Mouse (Mus musculus) lung, adult 2 months (tissue): ENCODE results near the gene C5ar2. TPM values are rescaled to one million over a fixed set of nuclear protein-coding genes. Genes with fewer than 3 reads are reported as not detected.
"Not testable (repeated sequence)": the region's sequence is repeated elsewhere in the genome, so short reads cannot be mapped to it uniquely, and the experiment has no call there.

Experiments used
- DNase-seq: peaks from one replicate; pipeline ENCODE4 v3.0.0; 2022
- H3K4me1 ChIP-seq: fragments of 200-500 bp; 2 replicates; pipeline ENCODE4 v1.6.1; 2011; ENCODE audit warnings: low read length; ENCODE audit not compliant: control insufficient read depth, insufficient read depth
- H3K4me3 ChIP-seq: fragments of 200-500 bp; replicated peaks from 2 replicates; pipeline ENCODE3; 2011; ENCODE audit warnings: low read depth, mild to moderate bottlenecking, control low read depth, low read length; ENCODE audit errors: extremely low read depth
- CTCF ChIP-seq: fragments of 200-500 bp; IDR thresholded peaks from 2 replicates; pipeline ENCODE4 v1.5.1; 2011; ENCODE audit warnings: mild to moderate bottlenecking, low read length, control low read depth; ENCODE audit not compliant: insufficient read depth
- POLR2A ChIP-seq: fragments of 200-500 bp; IDR thresholded peaks from 2 replicates; pipeline ENCODE4 v1.6.1; 2011; ENCODE audit warnings: low read depth, mild to moderate bottlenecking, control low read depth, low read length, borderline replicate concordance; ENCODE audit errors: extremely low read depth
- WGBS: fragments of 180-500 bp; shearing (Covaris S2); methylation state at CpG from one replicate; pipeline ENCODE4 v1.1.7; 2018; 5-methylcytosine and 5-hydroxymethylcytosine counted together
- polyA plus RNA-seq: library from polyadenylated mRNA; depleted of rRNA; stranded (reverse); fragments of >200 nt; gene quantifications from 2 replicates; pipeline ENCODE4 v1.2.3, GENCODE M21; 2012

The C5ar2 gene
- polyA plus RNA-seq, 1 experiment, result 3.2 TPM

- no peak overlapping the region for H3K4me3 ChIP-seq
- peaks cover 10% of the 10 kb centered on the region for H3K4me1 ChIP-seq
- DNase-seq, result no peak
- 73% methylated on average over 10 of the region's 10 CpGs for WGBS
- no peak for TF ChIP-seq CTCF
- TF ChIP-seq POLR2A, result no peak
Observed at GRCm38 (mm10) chr7:16274922-16275890, 31.3 kb upstream of the C5ar2 start.

GRCm38 (mm10) chr7:16273766-16274140 lies 29.8 kb upstream of the C5ar2 start:
- Histone ChIP-seq H3K4me3 (peak overlapping the region; percentile 86), H3K4me1 (peaks cover 10% of the 10 kb centered on the region)
- TF ChIP-seq POLR2A (peak; percentile 40; the same call in 1 of the 2 replicates), CTCF (no peak)
- WGBS, result 3% methylated on average over 18 of the region's 18 CpGs
- DNase-seq, result no peak

GRCm38 (mm10) chr7:16273081-16273765 lies 29.3 kb upstream of the C5ar2 start, which contains the start of gene Inafm1:
TSS of gene Inafm1 (minus strand) at chr7:16273617.
- TF ChIP-seq POLR2A (peak; percentile 15; the same call in 1 of the 2 replicates), CTCF (no peak)
- under 1% methylated on average over 49 of the region's 49 CpGs for WGBS
- H3K4me3 ChIP-seq, result peak within 1 kb of the TSS; percentile 86
- peak; percentile 82 for DNase-seq
- H3K4me1 ChIP-seq, result peaks cover 10% of the 10 kb centered on the region

- no peak for TF ChIP-seq POLR2A
- Histone ChIP-seq H3K4me3 (peak overlapping the region; percentile 86), H3K4me1 (peaks cover 10% of the 10 kb centered on the region)
- peak; percentile 55 for DNase-seq
- 1% methylated on average over 45 of the region's 46 CpGs for WGBS
Observed at GRCm38 (mm10) chr7:16272681-16273080, 28.7 kb upstream of the C5ar2 start.

GRCm38 (mm10) chr7:16271139-16271538 lies 27.2 kb upstream of the C5ar2 start:
- DNase-seq, result no peak
- no peak for TF ChIP-seq POLR2A
- TF ChIP-seq CTCF, result no peak
- no peak overlapping the region for H3K4me3 ChIP-seq
- peaks cover 10% of the 10 kb centered on the region for H3K4me1 ChIP-seq
- WGBS, result 69% methylated on average over 1 of the region's 1 CpGs

- 51% methylated on average over 7 of the region's 7 CpGs for WGBS
- not testable (repeated sequence) for DNase-seq, H3K4me1 ChIP-seq, H3K4me3 ChIP-seq
Observed at GRCm38 (mm10) chr7:16266593-16266992, 22.6 kb upstream of the C5ar2 start.

GRCm38 (mm10) chr7:16265856-16266255 lies 21.9 kb upstream of the C5ar2 start:
- DNase-seq, result no peak
- TF ChIP-seq POLR2A, result no peak
- Histone ChIP-seq H3K4me1 (no peaks in the 10 kb centered on the region), H3K4me3 (no peak overlapping the region)
- WGBS, result 83% methylated on average over 11 of the region's 11 CpGs

- no peaks in the 10 kb centered on the region for H3K4me1 ChIP-seq
- H3K4me3 ChIP-seq, result no peak overlapping the region
- no peak for TF ChIP-seq CTCF
- no peak for TF ChIP-seq POLR2A
- 57% methylated on average over 5 of the region's 5 CpGs for WGBS
- DNase-seq, result no peak
Observed at GRCm38 (mm10) chr7:16263843-16264242, 19.9 kb upstream of the C5ar2 start.

- TF ChIP-seq CTCF (peak; percentile 63), POLR2A (no peak)
- DNase-seq, result peak; percentile 75
- WGBS, result 29% methylated on average over 8 of the region's 8 CpGs
- Histone ChIP-seq H3K4me3 (no peak overlapping the region), H3K4me1 (no peaks in the 10 kb centered on the region)
Observed at GRCm38 (mm10) chr7:16263015-16263787, 19.2 kb upstream of the C5ar2 start.
